Mouse (Mus musculus) yolk sac, embryonic 10.5 days (tissue): Measurements from ENCODE around the gene Ep300.
"Not testable (repeated sequence)": the region's sequence is repeated elsewhere in the genome, so short reads cannot be mapped to it uniquely, and the experiment has no call there.

Source experiments
- DNase-seq: peaks from one replicate; pipeline ENCODE4 v3.0.0-alpha.2; 2017; ENCODE audit warnings: low spot score

Ep300 gene

DNA sequence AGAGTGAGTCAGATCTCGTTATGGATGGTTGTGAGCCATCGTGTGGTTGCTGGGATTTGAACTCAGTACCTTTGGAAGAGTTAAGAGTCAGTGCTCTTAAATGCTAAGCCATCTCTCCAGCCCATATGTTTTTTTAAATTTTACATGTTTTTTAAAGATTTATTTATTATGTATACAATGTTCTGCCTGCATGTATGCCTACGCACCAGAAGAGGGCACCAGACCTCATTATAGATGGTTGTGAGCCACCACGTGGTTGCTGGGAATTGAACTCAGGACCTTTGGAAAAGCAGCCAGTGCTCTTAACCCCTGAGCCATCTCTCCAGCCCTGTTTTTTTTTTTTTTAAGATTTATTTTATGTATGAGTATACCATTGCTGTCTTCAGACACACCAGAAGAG is 116.2 kb downstream of the Ep300 start:
- not testable (repeated sequence) for DNase-seq
